Mouse (Mus musculus) spleen, postnatal 10 days (tissue): ENCODE results near the gene Coro7.
"Not testable (repeated sequence)": the region's sequence is repeated elsewhere in the genome, so short reads cannot be mapped to it uniquely, and the experiment has no call there.

Experiments
- DNase-seq, 2 experiments: peaks; one replicate each; pipeline ENCODE4 v3.0.0; 2021 to 2022; ENCODE audit warnings: low spot score in 2 of 2

Gene Coro7

GRCm38 (mm10) chr16:4682628-4683179 is 3.1 kb upstream of the Coro7 start:
- no peak for DNase-seq

GRCm38 (mm10) chr16:4680922-4681455 is 1.4 kb upstream of the Coro7 start:
- DNase-seq = not testable (repeated sequence)

- no peak for DNase-seq
These were observed 1.5 kb downstream of the Coro7 start for GRCm38 (mm10) chr16:4678080-4678479.

GRCm38 (mm10) chr16:4676836-4677235 is 2.7 kb downstream of the Coro7 start:
- no peak for DNase-seq

- DNase-seq = peak in 1 of 2 experiments; percentile 52
These were observed 5.5 kb downstream of the Coro7 start for GRCm38 (mm10) chr16:4674091-4674490.

- no peak for DNase-seq
These were observed 9.3 kb downstream of the Coro7 start for GRCm38 (mm10) chr16:4670317-4670716.

- peak; percentile 78 to 92 for DNase-seq
These were observed 12.3 kb downstream of the Coro7 start for GRCm38 (mm10) chr16:4667190-4667808.

- no peak for DNase-seq
These were observed 13.9 kb downstream of the Coro7 start for GRCm38 (mm10) chr16:4665726-4666125.

- no peak for DNase-seq
These were observed 15.8 kb downstream of the Coro7 start for GRCm38 (mm10) chr16:4663806-4664205.

GRCm38 (mm10) chr16:4661605-4662004 is 18.0 kb downstream of the Coro7 start:
- DNase-seq = no peak

GRCm38 (mm10) chr16:4659326-4659725 is 20.3 kb downstream of the Coro7 start:
- no peak for DNase-seq

GRCm38 (mm10) chr16:4658781-4659245 is 20.8 kb downstream of the Coro7 start:
- peak in 1 of 2 experiments; percentile 17 for DNase-seq

- DNase-seq = no peak
These were observed 23.0 kb downstream of the Coro7 start for GRCm38 (mm10) chr16:4656571-4657081.

GRCm38 (mm10) chr16:4655764-4656570 is 23.6 kb downstream of the Coro7 start:
- DNase-seq = peak in 1 of 2 experiments; percentile 20

GRCm38 (mm10) chr16:4655251-4655734 is 24.3 kb downstream of the Coro7 start:
- peak in 1 of 2 experiments; percentile 23 for DNase-seq

GRCm38 (mm10) chr16:4654706-4655105 is 24.9 kb downstream of the Coro7 start:
- no peak for DNase-seq

GRCm38 (mm10) chr16:4652707-4653416 is 26.7 kb downstream of the Coro7 start:
- DNase-seq = no peak

GRCm38 (mm10) chr16:4651624-4652023 is 28.0 kb downstream of the Coro7 start:
- DNase-seq = no peak

- no peak for DNase-seq
These were observed 28.5 kb downstream of the Coro7 start for GRCm38 (mm10) chr16:4651081-4651480.

- DNase-seq = no peak
These were observed 29.4 kb downstream of the Coro7 start for GRCm38 (mm10) chr16:4650161-4650560.

- no peak for DNase-seq
These were observed 29.9 kb downstream of the Coro7 start for GRCm38 (mm10) chr16:4649692-4650091.
